Mouse (Mus musculus) CD4-positive naive resting alpha-beta T cell, adult 57 days (primary cell): ENCODE results near the gene Unc5cl. TPM values are rescaled to one million over a fixed set of nuclear protein-coding genes. Genes with fewer than 3 reads are reported as not detected.

Experiments used
- total RNA-seq: library from RNA; stranded (reverse); gene quantifications from one replicate; pipeline ENCODE4 v1.2.4, GENCODE M21; 2023

The Unc5cl gene
- total RNA-seq = 12.2 TPM

DNA sequence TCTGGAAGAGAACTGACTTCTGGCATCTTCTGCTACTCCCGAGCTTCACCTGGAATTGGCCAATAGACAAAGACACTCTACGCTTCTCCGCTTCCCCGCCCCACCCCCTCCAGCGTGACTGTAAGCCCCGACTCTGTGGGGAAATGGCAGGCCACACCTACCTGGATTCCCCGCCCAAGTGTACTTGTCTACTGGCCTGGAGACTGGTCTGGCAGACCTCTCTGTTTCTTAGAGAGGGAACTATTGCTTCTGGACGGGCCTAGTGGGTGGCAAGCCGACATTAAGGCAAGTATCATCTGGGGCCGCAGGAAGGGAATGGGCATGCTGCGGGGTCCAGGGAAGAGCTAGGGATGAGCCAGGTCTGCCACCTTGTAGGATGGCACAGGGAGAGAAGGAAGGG lies at the start of gene Unc5cl:
Gene Unc5cl (plus strand): TSS at position 214 of the 400 bp plus-strand sequence.

GRCm38 (mm10) chr17:48409380-48410298 lies 45.1 kb upstream of the Unc5cl start, which contains the start of the genes Nfya and Oard1:
TSS of gene Nfya (minus strand) at chr17:48409906.
TSS of gene Oard1 (plus strand) at chr17:48410014.

DNA sequence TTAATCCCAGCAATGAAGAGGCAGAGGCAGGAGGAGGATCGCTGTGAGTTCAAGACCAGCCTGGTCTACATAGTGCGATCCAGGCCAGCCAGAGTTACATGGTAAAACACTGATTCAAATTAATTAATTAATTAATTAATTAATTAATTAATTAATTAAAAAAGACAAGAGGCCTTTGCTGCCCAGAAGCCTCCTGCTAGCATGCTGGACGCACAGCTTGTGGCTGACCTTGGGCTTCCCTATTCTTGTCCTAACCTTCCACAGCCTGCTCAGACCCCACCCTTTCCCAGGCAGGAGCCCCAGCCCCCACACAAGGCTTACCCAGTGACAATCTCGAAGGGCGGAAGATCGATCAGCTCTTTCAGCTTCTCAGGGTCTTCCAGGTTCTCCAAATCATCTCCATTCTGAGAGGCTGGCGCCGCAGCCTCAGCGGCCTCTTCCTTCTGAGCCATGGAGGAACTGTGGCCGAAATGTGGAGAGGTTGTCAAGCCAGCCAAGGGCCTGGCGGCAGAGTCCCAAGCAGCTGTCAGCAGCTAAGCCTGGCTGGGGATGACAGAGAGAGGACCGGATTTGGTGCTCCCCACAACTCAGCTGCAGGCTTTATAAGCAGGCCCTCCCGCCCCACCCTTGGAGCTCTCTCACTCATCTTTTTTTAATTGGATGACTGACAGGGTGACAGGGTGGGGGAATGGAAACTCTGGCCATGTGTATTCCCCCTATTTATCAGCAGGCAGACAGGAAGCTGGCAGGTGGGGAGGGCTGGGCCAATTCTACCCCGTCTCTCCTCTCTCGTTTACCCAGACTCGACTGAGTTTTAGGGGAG lies 22.3 kb upstream of the Unc5cl start, which contains the start of gene Apobec2:
Gene Apobec2 (minus strand): TSS at position 773 of the 823 bp plus-strand sequence.

DNA sequence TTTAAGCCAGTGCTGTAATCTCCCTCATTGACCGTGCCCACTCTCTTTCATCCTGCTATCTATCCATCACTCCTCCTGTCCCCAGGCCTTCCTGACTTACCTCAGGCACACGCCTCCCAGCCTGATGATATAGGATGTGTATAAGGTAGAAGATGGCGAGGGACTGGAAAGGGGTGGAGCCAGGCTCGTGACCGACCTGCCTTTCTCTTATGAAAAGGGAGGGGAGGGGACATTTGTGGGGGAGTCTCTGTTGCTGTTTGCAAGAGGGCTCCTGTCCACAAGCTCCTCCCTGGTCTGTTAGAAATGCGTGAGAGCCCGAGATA lies 3.4 kb upstream of the Unc5cl start, which contains the start of gene Tspo2:
Gene Tspo2 (minus strand): TSS at position 170 of the 323 bp plus-strand sequence.

Other genes with a start within 250 kb of the Unc5cl start
- gene Trem1, start 222.1 kb upstream of the Unc5cl start, total RNA-seq = 1.3 TPM
- gene Trem3, start 207.1 kb upstream of the Unc5cl start, total RNA-seq = not detected
- 4.6 TPM for gene Treml4, start 190.6 kb upstream of the Unc5cl start, total RNA-seq
- gene Treml2, start 155.4 kb upstream of the Unc5cl start, total RNA-seq = 98.5 TPM
- gene B430306N03Rik, start 138.8 kb upstream of the Unc5cl start, total RNA-seq = 5.4 TPM
- not detected for gene Trem2, start 108.5 kb upstream of the Unc5cl start, total RNA-seq
- not detected for gene Treml1, start 95.0 kb upstream of the Unc5cl start, total RNA-seq
- 74.7 TPM for gene Nfya, start 45.0 kb upstream of the Unc5cl start, total RNA-seq
- 25.7 TPM for gene Oard1, start 44.9 kb upstream of the Unc5cl start, total RNA-seq
- 2.0 TPM for gene Apobec2, start 22.0 kb upstream of the Unc5cl start, total RNA-seq
- gene Tspo2, start 3.4 kb upstream of the Unc5cl start, total RNA-seq = not detected